In genomic region chr2:115688282-115688681, GRCm38 (mm10) we compare ENCODE assay signal across 10 mouse cellular contexts.
DNase-seq lines count a peak whose midpoint lies in the region; ATAC-seq and TF ChIP-seq lines count a peak whose summit lies in the region.
"Had no signal": no experiment of that assay in that cellular context is flagged by ENCODE, and none has a peak within 500 bp of the region (broad histone marks: within the 10 kb centered on the region; RNA-seq: fewer than 3 reads in every experiment).

No protein-coding gene starts in this region.

- peaks cover 5% of the 10 kb centered on the region for H3K4me1 ChIP-seq in kidney, embryonic 14.5 days (ENCODE audit: control insufficient read depth, insufficient read depth, low read length)
- peaks cover 4% of the 10 kb centered on the region; the same call in 1 of the 2 replicates for H3K4me1 ChIP-seq in forebrain, embryonic 14.5 days (ENCODE audit: control insufficient read depth, insufficient read depth, low read length)
- H3K4me1 ChIP-seq in midbrain, postnatal 0 days (ENCODE audit: insufficient read depth, low read length), result no peaks in the 10 kb centered on the region
- no peaks in the 10 kb centered on the region for H3K4me1 ChIP-seq in limb, embryonic 10.5 days
- H3K4me1 ChIP-seq in kidney, adult 2 months (ENCODE audit: control insufficient read depth, insufficient read depth, low read length), result no peaks in the 10 kb centered on the region
- H3K4me1 ChIP-seq: heart, embryonic 15.5 days had no signal

- H3K27me3 ChIP-seq in kidney, embryonic 14.5 days (ENCODE audit: control insufficient read depth, insufficient read depth, low read length), result no peaks in the 10 kb centered on the region
- H3K27me3 ChIP-seq in forebrain, embryonic 14.5 days (replicated peaks; ENCODE audit: control insufficient read depth, insufficient read depth, low read length), result no peaks in the 10 kb centered on the region
- H3K27me3 ChIP-seq in midbrain, postnatal 0 days (ENCODE audit: insufficient read depth, low read length), result no peaks in the 10 kb centered on the region
- H3K27me3 ChIP-seq in limb, embryonic 10.5 days (ENCODE audit: low read depth, poor library complexity, severe bottlenecking), result no peaks in the 10 kb centered on the region
- H3K27me3 ChIP-seq in kidney, adult 2 months (replicated peaks; ENCODE audit: control insufficient read depth, insufficient read depth, low read length), result no peaks in the 10 kb centered on the region
- H3K27me3 ChIP-seq: heart, embryonic 15.5 days had no signal

- TF ChIP-seq CTCF in midbrain, postnatal 0 days (IDR thresholded peaks at IDR 0.05), result no peak
- no peak for TF ChIP-seq CTCF in kidney, adult 2 months (conservative IDR thresholded peaks at IDR 0.05; ENCODE audit: insufficient read depth, insufficient read length, low read depth, low read length)

- H3K27ac ChIP-seq in kidney, embryonic 14.5 days (ENCODE audit: low read depth, low read length), result no peak overlapping the region
- no peak overlapping the region for H3K27ac ChIP-seq in forebrain, embryonic 14.5 days (ENCODE audit: low read depth, low read length)
- no peak overlapping the region for H3K27ac ChIP-seq in midbrain, postnatal 0 days (ENCODE audit: low read depth, low read length)
- no peak overlapping the region for H3K27ac ChIP-seq in limb, embryonic 10.5 days
- H3K27ac ChIP-seq in kidney, adult 2 months (ENCODE audit: insufficient read depth, low read depth, low read length), result no peak overlapping the region
- H3K27ac ChIP-seq: heart, embryonic 15.5 days had no signal

- H3K9ac ChIP-seq in kidney, embryonic 14.5 days (ENCODE audit: low read depth, low read length), result no peak overlapping the region
- no peak overlapping the region for H3K9ac ChIP-seq in forebrain, embryonic 14.5 days (ENCODE audit: low read length)
- H3K9ac ChIP-seq in midbrain, postnatal 0 days (replicated peaks; ENCODE audit: low read length, poor library complexity, severe bottlenecking), result no peak overlapping the region
- H3K9ac ChIP-seq: heart, embryonic 15.5 days had no signal

- WGBS in kidney, embryonic 14.5 days, result 64% methylated on average over 6 of the region's 6 CpGs
- 54% methylated on average over 6 of the region's 6 CpGs for WGBS in forebrain, embryonic 14.5 days
- WGBS in midbrain, postnatal 0 days, result 63% methylated on average over 6 of the region's 6 CpGs
- WGBS in limb, embryonic 10.5 days, result 91% methylated on average over 6 of the region's 6 CpGs
- 72% methylated on average over 6 of the region's 6 CpGs for WGBS in kidney, adult 2 months

- no peak overlapping the region for H3K4me3 ChIP-seq in kidney, embryonic 14.5 days (ENCODE audit: low read length)
- H3K4me3 ChIP-seq in forebrain, embryonic 14.5 days (ENCODE audit: low read depth, low read length), result no peak overlapping the region
- no peak overlapping the region for H3K4me3 ChIP-seq in midbrain, postnatal 0 days (ENCODE audit: low read depth, low read length)
- H3K4me3 ChIP-seq in limb, embryonic 10.5 days, result no peak overlapping the region
- H3K4me3 ChIP-seq in kidney, adult 2 months (ENCODE audit: insufficient read depth, low read depth, low read length), result no peak overlapping the region
- H3K4me3 ChIP-seq: erythroblast, embryonic 14.5 days; heart, embryonic 15.5 days had no signal

- no peaks in the 10 kb centered on the region for H3K36me3 ChIP-seq in kidney, embryonic 14.5 days (ENCODE audit: control insufficient read depth, insufficient read depth, low read length)
- no peaks in the 10 kb centered on the region for H3K36me3 ChIP-seq in forebrain, embryonic 14.5 days (ENCODE audit: control insufficient read depth, insufficient read depth, low read length)
- H3K36me3 ChIP-seq in midbrain, postnatal 0 days (ENCODE audit: insufficient read depth, low read length), result no peaks in the 10 kb centered on the region
- H3K36me3 ChIP-seq in limb, embryonic 10.5 days, result no peaks in the 10 kb centered on the region
- H3K36me3 ChIP-seq in kidney, adult 2 months (ENCODE audit: control insufficient read depth, insufficient read depth, low read length), result no peaks in the 10 kb centered on the region
- H3K36me3 ChIP-seq: heart, embryonic 15.5 days had no signal

- H3K4me2 ChIP-seq in kidney, embryonic 14.5 days (replicated peaks; ENCODE audit: low read depth, low read length), result no peak overlapping the region
- no peak overlapping the region for H3K4me2 ChIP-seq in forebrain, embryonic 14.5 days (ENCODE audit: low read length)
- H3K4me2 ChIP-seq in midbrain, postnatal 0 days (ENCODE audit: low read depth, low read length, poor library complexity, severe bottlenecking), result no peak overlapping the region
- H3K4me2 ChIP-seq: heart, embryonic 15.5 days had no signal

- no peak for DNase-seq in kidney, postnatal 36 days
- peak; percentile 68 for DNase-seq in forebrain, embryonic 14.5 days (ENCODE audit: low spot score)
- DNase-seq in layer of hippocampus, adult 8-10 months (ENCODE audit: low spot score in 2 of 2), result peak; percentile 53 to 76
- DNase-seq in midbrain, postnatal 0 days (ENCODE audit: low spot score), result peak; percentile 66
- no peak for DNase-seq in limb, embryonic 10.5 days (ENCODE audit: low spot score)
- DNase-seq in kidney, adult 2 months, result no peak

- peak; percentile 78; the same call in 1 of the 2 replicates for ATAC-seq in kidney, embryonic 14.5 days (ENCODE audit: low FRiP score, low TSS enrichment)
- ATAC-seq in forebrain, embryonic 14.5 days, result peak; percentile 82
- ATAC-seq in midbrain, postnatal 0 days (ENCODE audit: low FRiP score), result 0 out of 2 replicates have a peak, but pooled peaks have one; percentile 34
- ATAC-seq in inflammation-experienced regulatory T-cells, adult 6 months, result no peak

- TF ChIP-seq POLR2A in kidney, adult 2 months (IDR thresholded peaks at IDR 0.05; ENCODE audit: low read depth, low read length), result no peak

- no peaks in the 10 kb centered on the region for H3K9me3 ChIP-seq in kidney, embryonic 14.5 days (ENCODE audit: control insufficient read depth, low read length)
- H3K9me3 ChIP-seq in forebrain, embryonic 14.5 days (replicated peaks; ENCODE audit: control insufficient read depth, low read length), result no peaks in the 10 kb centered on the region
- no peaks in the 10 kb centered on the region for H3K9me3 ChIP-seq in midbrain, postnatal 0 days (ENCODE audit: low read length)
- no peaks in the 10 kb centered on the region for H3K9me3 ChIP-seq in limb, embryonic 10.5 days (replicated peaks)
- H3K9me3 ChIP-seq: heart, embryonic 15.5 days had no signal

Comparison
In these comparisons a context has a peak if more than half of its experiments do, and no peak if none do; other contexts are left out.
1. DNase-seq: peak in forebrain, embryonic 14.5 days (single experiment), layer of hippocampus, adult 8-10 months (2 of 2) and midbrain, postnatal 0 days (single experiment); none in kidney, postnatal 36 days (0 of 2), limb, embryonic 10.5 days (single experiment) and kidney, adult 2 months (single experiment).